Mouse (Mus musculus): ENCODE measurements around the gene Serinc5.
"Not testable (repeated sequence)": the region's sequence is repeated elsewhere in the genome, so short reads cannot be mapped to it uniquely, and the experiment has no call there.

Gene Serinc5

DNA sequence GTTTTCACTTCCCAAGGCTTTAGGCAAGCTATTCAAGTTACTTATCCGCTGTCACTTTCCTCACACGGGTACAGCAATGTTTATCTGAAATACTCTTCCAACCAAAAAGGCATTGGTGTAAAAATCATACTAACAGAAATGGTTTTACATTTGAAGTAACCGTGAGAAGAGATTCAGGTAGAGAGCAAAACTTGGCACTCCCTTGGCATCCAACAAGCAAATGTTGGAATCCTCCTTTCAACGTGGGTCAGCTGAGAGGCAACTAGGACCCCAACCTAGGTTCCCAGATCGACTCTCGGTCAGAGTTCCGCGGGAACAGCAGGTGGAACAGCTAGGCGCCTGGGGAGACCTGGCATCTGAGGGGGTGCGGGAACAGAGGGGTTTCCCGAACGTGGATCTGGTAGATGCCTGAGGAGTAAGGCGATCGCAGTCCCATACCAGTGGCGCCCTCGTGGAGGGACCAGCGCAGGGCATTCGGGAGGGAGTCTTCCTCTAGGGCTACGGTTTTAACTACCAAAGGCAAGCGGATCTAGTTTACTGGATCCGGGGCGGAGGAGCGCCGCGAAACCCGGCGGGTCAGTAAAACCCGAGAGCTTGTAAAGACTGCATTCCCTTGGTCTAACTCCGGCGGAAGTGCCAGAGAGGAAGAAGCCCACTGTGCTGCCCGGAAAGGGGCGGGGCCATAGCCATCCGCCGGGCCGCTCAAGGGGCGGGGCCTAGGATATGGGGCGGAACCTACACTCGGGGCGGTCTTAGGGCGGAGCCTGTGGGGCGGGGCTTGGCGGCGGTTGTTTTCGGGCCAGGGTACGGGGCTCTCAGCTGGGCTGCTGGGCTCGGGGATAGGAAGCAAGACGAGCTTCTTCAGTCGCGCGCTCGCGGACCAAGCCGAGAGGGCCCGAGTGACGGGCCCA lies at the start of gene Serinc5:
Gene Serinc5 (plus strand): TSS at position 781 of the 911 bp plus-strand sequence.
- DNase-seq (ENCODE audit: low spot score), result peak; percentile 98

- no peak for DNase-seq (ENCODE audit: low spot score)
Observed at GRCm38 (mm10) chr13:92576072-92576471, 34.8 kb upstream of the Serinc5 start, which contains the start of gene Spz1. Gene Spz1 (minus strand): TSS chr13:92576172.

DNA sequence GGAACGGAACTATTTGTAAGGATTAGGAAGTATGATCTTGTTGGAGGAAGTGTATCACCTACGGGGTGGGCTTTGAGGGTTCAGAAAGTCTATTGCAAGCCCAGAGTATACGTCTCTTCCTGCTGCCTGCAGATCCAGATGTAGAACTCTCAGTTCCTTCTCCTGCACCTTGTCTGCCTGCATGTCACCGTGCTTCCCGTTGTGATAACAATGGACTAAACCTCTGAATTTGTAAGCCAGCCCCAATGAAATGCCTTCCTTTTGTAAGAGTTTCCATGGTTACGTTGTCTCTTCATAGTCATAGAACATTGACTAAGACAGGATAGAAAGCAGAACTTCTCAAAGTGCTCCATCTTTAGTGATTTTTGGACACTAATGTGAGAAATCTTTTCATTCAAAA lies 34.2 kb upstream of the Serinc5 start:
- DNase-seq (ENCODE audit: low spot score), result no peak

GRCm38 (mm10) chr13:92578210-92578609 lies 32.7 kb upstream of the Serinc5 start:
- no peak for DNase-seq (ENCODE audit: low spot score)

DNA sequence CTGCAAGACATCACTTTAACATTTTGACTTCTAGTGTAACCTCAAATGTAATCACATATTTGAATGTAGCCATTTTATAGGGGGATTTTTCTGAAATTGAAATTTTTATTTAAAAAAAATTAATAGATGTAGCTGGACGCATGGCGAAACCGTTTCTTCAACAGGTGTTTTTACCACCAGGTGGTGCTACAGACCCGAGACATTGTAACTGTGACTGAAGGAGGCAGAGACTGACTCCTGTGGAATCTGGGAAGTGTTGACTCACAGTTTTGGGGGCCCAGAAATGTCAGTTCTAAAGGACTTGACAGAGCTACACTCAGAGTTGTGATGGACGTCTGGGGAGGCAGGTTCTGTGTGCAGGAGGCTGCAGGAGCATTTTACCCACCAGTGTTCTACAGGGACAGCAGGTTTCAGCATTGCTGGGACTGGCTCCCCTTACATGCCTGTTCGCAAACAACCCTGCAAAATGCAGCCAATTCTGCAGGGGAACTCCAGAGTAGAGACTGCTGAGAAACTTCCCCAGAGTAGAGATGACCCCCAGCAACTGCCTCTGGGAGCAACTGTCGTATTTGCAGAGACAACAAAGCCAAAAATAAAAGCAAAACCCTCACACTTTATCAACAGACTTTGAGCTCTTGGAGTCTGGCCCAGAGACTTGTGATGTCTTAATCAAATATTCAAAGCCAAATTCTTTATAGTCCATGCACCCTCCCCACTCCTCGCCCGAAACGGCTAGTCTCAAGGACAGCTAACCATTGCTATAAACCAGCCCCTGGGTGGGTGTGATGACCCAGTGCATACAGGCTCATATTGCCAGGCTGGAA lies 30.5 kb upstream of the Serinc5 start:
- peak; percentile 53 for DNase-seq (ENCODE audit: low spot score)

- no peak for DNase-seq (ENCODE audit: low spot score)
Observed at GRCm38 (mm10) chr13:92584094-92584717, 26.7 kb upstream of the Serinc5 start.

GRCm38 (mm10) chr13:92588704-92589103 lies 22.2 kb upstream of the Serinc5 start:
- no peak for DNase-seq (ENCODE audit: low spot score)

DNA sequence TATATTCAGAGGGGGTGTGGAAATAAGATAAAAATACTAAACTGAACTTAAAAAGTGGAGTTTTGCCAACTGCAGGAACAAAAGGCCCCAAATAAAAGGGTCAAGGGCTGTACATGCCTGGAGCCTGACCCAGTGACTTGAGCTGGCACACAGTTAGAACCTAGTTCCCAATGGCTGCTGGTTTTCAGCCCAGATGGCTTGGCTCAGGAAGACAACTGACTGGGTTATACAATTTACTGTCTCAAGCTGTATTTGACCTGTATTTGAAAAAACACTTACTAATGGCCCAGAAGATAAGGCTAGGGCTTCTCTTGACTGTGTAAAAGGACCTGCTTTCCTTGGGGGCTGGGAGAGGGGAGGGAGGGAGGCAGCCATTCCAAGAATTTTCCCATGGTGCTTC lies 21.6 kb upstream of the Serinc5 start:
- DNase-seq (ENCODE audit: low spot score), result no peak

- no peak for DNase-seq (ENCODE audit: low spot score)
Observed at GRCm38 (mm10) chr13:92591225-92591624, 19.7 kb upstream of the Serinc5 start.

DNA sequence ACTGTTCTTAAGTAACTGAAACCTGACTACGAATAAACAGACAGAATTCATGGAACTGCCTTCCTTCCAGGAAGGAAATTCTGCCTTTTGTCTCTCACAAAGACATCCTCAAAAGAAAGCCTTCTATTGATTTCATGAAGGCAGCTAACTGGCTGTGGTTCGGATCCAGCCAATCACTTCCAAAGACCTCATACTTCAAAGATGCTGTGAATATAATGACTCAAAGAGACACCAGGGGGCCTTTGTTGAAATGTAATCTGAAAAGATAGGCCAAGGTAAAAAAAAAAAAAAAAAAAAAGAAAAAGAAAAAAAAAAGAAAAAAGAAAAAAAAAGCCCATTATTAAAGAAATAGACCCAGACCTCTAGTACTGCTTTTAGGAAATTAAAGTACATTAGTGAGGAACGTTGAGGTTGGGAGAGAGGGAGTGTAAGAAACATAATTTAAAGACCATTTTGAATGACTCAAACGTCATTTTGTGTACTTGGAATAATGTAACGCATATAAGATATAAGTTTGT lies 18.6 kb upstream of the Serinc5 start:
- no peak for DNase-seq (ENCODE audit: low spot score)

DNA sequence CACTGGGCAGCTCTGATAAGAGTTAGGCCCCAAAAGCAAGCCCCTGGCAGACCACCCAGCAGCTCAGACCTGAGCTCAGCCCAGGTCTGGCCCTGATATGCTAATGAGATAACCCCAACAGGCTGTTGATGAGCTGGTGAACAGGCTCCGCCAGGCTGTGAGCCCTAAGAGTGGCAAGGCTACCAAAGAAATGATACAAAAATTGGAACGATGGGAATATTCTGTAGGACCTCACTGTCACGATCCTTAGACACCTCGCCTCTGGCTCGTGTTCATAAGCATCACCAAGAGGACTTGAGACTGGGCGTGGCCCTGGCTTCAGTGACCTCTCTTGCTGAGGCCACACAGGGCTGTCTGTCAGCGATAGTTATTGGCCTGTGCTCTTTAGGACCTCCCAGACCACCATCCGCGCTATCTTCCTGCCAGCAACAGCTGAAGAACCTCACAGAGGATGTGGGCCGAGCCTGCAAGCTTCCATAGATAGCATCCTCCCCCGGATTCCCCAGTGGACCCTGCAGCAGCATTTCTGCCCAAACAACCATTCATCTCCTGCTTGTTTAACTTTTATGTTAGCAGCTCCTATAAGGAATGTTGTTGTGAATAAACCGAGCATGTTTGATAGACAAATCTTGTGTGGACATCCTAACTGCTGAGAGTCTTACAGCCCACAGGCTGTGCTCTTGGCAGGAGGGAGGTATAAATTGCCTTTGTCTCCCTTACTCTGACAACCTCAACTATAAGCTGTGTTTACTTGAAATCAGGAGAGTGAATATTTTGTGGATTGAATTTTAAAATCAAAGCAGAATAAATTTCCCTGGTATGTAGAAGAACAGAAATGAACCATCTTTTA lies 17.9 kb upstream of the Serinc5 start:
- DNase-seq (ENCODE audit: low spot score), result peak; percentile 82

DNA sequence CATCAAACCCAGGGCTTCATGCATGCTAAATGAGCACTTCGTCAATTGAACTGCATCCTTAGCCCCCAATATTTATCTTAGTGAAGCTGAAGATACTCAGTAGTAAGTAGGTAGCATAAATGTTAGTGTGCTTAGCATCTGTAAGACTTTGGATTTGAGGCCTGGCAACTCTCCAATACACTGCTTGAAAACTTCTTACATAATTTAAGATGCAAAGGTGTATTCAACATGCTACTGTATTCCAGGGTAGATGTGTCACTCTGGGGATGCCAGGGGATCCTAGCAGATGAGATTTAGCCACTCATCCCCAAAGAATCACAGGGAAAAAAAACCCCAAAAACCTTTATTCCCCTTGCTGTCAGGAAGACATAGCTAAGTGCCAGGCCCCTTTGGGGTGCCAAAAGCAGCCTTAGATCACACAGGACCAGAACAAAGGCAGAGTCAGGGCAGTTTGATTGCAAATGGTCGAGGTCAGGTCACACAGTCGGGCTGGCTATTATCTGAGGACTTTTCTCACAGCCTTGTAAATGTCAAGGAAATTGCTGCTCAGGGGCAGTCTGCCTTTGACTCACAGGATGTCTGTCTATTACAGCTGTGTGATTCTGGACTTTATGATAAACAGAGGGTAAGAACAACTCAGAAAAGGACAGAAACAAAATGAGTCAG lies 17.0 kb upstream of the Serinc5 start:
- no peak for DNase-seq (ENCODE audit: low spot score)

DNA sequence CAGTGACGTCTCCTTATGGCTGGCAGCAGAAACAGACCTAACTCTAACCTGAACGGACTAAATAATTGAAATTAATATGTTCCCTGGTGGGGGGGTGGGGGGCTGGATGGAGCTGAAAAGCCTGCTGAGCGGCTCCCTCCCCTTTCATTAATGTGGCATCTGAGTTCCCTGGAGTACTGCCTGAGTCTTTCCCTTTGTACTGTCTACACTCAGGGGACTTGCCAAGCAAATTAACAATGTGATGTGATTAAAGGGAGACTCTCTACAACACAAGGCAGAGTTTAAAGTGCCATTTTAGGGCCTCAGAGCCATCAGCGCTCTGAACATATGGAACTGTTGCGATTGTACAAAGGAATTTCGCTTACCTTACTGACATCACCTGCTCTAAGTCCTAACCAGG lies 16.4 kb upstream of the Serinc5 start:
- no peak for DNase-seq (ENCODE audit: low spot score)

DNA sequence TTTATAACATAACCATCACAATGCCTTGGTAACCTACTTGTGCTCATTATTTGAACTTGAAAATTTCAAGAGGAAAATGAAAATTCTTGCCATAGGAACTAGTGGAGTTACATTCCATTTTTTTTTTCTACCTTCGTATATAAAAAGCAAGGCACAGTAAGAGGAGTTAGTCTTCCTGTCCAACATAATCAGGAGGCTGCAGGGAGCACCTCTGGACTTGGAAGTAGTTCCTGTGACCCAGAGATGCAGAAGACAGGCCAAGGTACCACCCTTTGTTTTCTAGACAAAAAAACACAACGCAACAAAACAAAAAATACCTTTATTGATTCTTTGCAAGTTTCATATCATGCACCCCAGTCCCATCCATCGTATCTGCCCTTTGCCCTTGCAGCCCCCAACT lies 16.0 kb upstream of the Serinc5 start:
- DNase-seq (ENCODE audit: low spot score), result no peak

- no peak for DNase-seq (ENCODE audit: low spot score)
Observed at GRCm38 (mm10) chr13:92595424-92595823, 15.5 kb upstream of the Serinc5 start.

- DNase-seq (ENCODE audit: low spot score), result not testable (repeated sequence)
Observed at GRCm38 (mm10) chr13:92605306-92605705, 5.6 kb upstream of the Serinc5 start.

DNA sequence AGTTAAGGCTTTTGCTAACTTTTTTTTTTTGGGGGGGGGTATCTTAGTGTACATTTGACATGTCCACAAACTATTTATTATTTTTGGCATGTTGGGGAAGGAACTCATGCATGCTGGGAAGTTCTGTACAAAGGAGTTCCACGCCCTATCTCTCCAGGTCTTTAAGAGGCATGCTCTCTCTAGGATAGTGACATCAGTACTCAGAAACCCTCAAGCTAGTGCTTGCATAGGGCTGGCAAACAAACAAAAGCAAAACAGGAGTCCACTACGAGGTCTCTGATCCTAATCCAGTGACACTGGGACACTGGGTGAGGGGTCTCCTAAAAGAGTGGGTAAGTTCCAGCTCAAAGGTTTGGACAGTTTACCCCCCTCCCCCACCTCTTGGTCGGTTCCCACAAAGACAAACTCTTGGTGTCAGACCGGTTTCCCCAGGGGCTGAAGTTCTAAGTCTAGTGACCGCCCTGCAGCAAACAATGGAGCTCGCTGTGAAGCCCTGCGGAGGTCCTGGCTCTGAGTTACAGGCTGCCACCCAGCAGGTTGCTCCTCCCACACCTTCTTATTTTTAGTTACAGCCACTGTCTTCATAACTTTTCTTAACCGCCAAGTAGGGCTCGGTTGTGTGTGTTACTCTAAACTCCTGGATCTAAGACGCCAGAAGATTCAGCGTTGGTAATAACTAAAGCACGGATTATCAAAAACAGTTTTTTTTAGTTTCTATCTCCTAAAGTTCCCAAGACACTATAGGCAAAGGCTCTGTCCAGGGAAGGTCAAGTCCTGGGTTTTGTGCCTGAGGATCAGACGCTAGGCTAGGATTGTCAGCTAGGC lies 1.2 kb upstream of the Serinc5 start:
- DNase-seq (ENCODE audit: low spot score), result peak; percentile 79

GRCm38 (mm10) chr13:92611254-92611784 lies 428 bp downstream of the Serinc5 start:
- no peak for DNase-seq (ENCODE audit: low spot score)

DNA sequence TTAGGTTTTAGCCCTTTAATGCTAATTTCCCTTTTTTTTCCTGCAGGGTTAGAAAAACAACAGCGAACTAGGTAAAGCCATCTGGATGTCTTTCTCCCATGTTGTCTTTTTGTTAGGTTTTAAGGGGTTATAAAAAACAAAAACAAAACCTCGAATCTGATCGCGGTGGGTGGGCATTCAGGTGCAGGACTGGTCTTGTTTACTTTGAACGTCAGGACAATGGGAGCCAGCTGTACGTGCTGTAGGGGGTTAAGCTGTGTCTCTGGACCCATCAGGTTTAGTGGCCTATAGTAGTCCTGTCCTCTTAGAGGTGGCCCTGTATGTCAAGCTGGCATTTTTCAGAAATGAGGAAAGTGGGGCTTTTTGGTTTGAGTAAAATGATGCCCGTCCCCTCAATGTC lies 1.0 kb downstream of the Serinc5 start:
- no peak for DNase-seq (ENCODE audit: low spot score)

DNA sequence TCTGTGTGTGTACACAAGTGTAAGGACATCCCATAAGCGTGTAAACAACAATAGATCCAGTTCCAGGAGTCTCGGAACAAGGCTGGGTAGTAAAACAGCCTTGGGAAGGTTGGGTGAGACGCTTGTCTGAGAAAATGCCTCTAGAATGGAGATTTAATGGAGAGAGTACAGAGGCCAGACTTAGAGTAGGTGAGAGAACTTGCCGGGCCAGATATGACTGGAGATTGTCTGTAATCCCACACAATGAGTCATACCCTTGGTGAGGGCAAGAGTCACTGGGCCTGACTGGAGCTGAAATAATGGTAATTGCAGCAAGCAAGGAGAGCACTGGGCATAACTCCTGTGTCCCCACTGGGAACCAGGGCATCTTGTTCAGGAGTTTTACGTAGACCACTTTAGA lies 2.2 kb downstream of the Serinc5 start:
- no peak for DNase-seq (ENCODE audit: low spot score)

All from yolk sac, embryonic 10.5 days (tissue).